Mouse (Mus musculus) kidney, adult 2 months (tissue): ENCODE data around the gene Ncor2. TPM values are rescaled to one million over a fixed set of nuclear protein-coding genes. Genes with fewer than 3 reads are reported as not detected.

Experiments
- DNase-seq: peaks from one replicate; pipeline ENCODE4 v3.0.0; 2021
- H3K27ac ChIP-seq: fragments of 200-500 bp; 2 replicates; pipeline ENCODE4 v1.5.1; 2012; ENCODE audit warnings: low read depth, low read length, control low read depth, inconsistent platforms; ENCODE audit not compliant: insufficient read depth
- H3K27me3 ChIP-seq: fragments of 200-500 bp; replicated peaks from 2 replicates; pipeline ENCODE4 v1.6.1; 2012; ENCODE audit warnings: mild to moderate bottlenecking, moderate library complexity, low read length, inconsistent platforms; ENCODE audit not compliant: control insufficient read depth, insufficient read depth
- H3K36me3 ChIP-seq: fragments of 200-500 bp; 2 replicates; pipeline ENCODE4 v1.6.1; 2012; ENCODE audit warnings: mild to moderate bottlenecking, moderate library complexity, low read length, inconsistent platforms; ENCODE audit not compliant: control insufficient read depth, insufficient read depth
- H3K4me1 ChIP-seq: fragments of 200-500 bp; 2 replicates; pipeline ENCODE4 v1.6.1; 2011; ENCODE audit warnings: low read length; ENCODE audit not compliant: control insufficient read depth, insufficient read depth
- H3K4me3 ChIP-seq: fragments of 200-500 bp; 2 replicates; pipeline ENCODE4 v1.5.1; 2011; ENCODE audit warnings: mild to moderate bottlenecking, low read depth, low read length, control low read depth; ENCODE audit not compliant: insufficient read depth
- CTCF ChIP-seq: fragments of 200-500 bp; conservative IDR thresholded peaks from 2 replicates; pipeline ENCODE4 v1.5.1; 2011; ENCODE audit warnings: low read depth, mild to moderate bottlenecking, control low read depth, low read length, moderate library complexity, mixed read lengths; ENCODE audit not compliant: insufficient read depth, insufficient read length
- POLR2A ChIP-seq: fragments of 200-500 bp; IDR thresholded peaks from one replicate; pipeline ENCODE4 v1.6.1; 2011; ENCODE audit warnings: low read depth, low read length, control low read depth
- WGBS: fragments of 180-500 bp; shearing (Covaris S2); methylation state at CpG from one replicate; pipeline ENCODE4 v1.1.7; 2018; 5-methylcytosine and 5-hydroxymethylcytosine counted together
- polyA plus RNA-seq: library from polyadenylated mRNA; depleted of rRNA; stranded (reverse); fragments of >200 nt; gene quantifications from 2 replicates; pipeline ENCODE4 v1.2.3, GENCODE M21; 2012

Gene Ncor2
- polyA plus RNA-seq, 1 experiment = 38.8 TPM

DNA sequence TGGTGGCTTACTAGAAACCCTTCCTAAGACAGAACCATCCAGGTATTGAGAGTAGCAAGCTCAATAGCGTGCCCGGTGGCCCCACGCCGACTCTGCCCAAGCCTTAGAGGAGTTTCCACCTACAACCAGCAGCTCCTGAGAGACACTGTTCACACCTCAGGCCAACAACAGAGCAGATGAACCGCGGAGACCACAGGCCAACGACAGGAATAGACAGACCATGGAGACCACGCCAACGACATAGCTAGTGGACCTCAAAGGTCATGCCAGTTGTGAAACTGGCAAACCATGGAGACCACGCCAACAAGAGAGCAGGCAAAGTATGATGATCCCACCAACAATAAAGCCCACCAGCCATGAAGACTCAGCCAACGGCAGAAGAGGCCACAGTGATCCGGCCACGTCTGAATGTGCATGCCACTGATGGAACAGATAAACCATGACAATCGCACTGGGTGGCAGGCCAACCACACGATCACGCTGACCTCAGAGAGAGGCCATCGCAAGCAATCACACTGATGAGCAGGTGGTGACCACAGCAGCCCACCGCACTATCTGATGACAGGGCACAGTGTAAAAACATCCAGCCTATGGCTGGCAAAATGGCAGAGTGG is 41.2 kb downstream of the Ncor2 start:
- no peak overlapping the region for H3K27ac ChIP-seq
- H3K4me1 ChIP-seq = peaks cover 58% of the 10 kb centered on the region
- DNase-seq = no peak
- whole genome bisulfite sequencing = 82% methylated on average over 18 of the region's 18 CpGs
- TF ChIP-seq POLR2A = no peak
- no peaks in the 10 kb centered on the region for H3K36me3 ChIP-seq
- H3K4me3 ChIP-seq = no peak overlapping the region
- no peaks in the 10 kb centered on the region for H3K27me3 ChIP-seq

GRCm38 (mm10) chr5:125136996-125137671 is 41.9 kb downstream of the Ncor2 start:
- no peaks in the 10 kb centered on the region for H3K27me3 ChIP-seq
- H3K36me3 ChIP-seq = no peaks in the 10 kb centered on the region
- peak; percentile 62 for DNase-seq
- H3K4me3 ChIP-seq = no peak overlapping the region
- TF ChIP-seq CTCF (no peak), POLR2A (no peak)
- H3K27ac ChIP-seq = no peak overlapping the region
- H3K4me1 ChIP-seq = peaks cover 58% of the 10 kb centered on the region
- 28% methylated on average over 14 of the region's 14 CpGs for WGBS

DNA sequence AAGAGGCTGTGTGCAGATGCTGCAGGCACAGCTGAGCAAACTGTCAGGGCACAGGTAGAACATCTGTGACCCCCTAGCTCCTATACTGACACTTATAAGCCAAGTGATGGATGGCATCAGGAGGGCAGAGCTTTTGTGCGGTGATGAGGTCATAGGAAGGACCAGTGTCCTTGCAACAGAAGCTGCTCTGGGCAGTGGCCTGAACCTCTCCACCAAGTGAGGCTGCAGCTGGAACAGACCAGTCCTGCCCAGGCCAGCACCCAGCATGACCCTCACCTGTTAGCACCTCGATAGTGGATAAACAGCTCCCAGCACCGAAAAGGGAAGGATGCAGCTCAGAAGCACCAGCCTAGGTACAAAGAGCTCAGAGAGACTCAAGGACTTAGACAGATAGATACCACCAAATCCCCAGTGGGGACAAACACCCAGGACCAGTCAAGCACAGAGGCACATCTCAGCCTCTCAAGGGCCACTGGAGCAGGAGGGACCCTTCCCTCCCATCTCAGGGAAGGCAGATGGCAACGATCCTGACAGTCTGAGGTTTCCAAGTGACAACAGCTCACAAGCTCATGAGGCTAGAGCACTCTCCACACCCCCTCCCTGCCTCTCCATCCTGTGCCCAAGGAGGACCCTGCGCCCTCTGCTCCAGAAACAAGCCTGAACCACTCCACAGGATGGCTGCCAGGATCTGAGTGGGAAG is 42.6 kb downstream of the Ncor2 start:
- H3K4me1 ChIP-seq = peaks cover 51% of the 10 kb centered on the region
- H3K27me3 ChIP-seq = no peaks in the 10 kb centered on the region
- no peak for TF ChIP-seq POLR2A
- no peak for TF ChIP-seq CTCF
- H3K36me3 ChIP-seq = no peaks in the 10 kb centered on the region
- H3K27ac ChIP-seq = no peak overlapping the region
- WGBS = 37% methylated on average over 5 of the region's 5 CpGs
- no peak overlapping the region for H3K4me3 ChIP-seq
- peak; percentile 46 for DNase-seq

GRCm38 (mm10) chr5:125134795-125135468 is 44.1 kb downstream of the Ncor2 start:
- no peaks in the 10 kb centered on the region for H3K27me3 ChIP-seq
- TF ChIP-seq POLR2A = no peak
- no peak for TF ChIP-seq CTCF
- no peak overlapping the region for H3K4me3 ChIP-seq
- peak; percentile 82 for DNase-seq
- peak overlapping the region; percentile 4; the same call in 1 of the 2 replicates for H3K27ac ChIP-seq
- peaks cover 45% of the 10 kb centered on the region for H3K4me1 ChIP-seq
- 24% methylated on average over 11 of the region's 11 CpGs for WGBS
- no peaks in the 10 kb centered on the region for H3K36me3 ChIP-seq

GRCm38 (mm10) chr5:125134391-125134790 is 44.6 kb downstream of the Ncor2 start:
- Histone ChIP-seq H3K36me3 (no peaks in the 10 kb centered on the region), H3K27me3 (no peaks in the 10 kb centered on the region), H3K4me3 (no peak overlapping the region), H3K4me1 (peaks cover 43% of the 10 kb centered on the region), H3K27ac (peak overlapping the region; percentile 4; the same call in 1 of the 2 replicates)
- peak; percentile 28 for DNase-seq
- 32% methylated on average over 7 of the region's 7 CpGs for WGBS
- TF ChIP-seq POLR2A (no peak), CTCF (no peak)

GRCm38 (mm10) chr5:125133651-125134050 is 45.4 kb downstream of the Ncor2 start:
- peaks cover 46% of the 10 kb centered on the region for H3K4me1 ChIP-seq
- H3K4me3 ChIP-seq = no peak overlapping the region
- TF ChIP-seq POLR2A (no peak), CTCF (no peak)
- no peak overlapping the region for H3K27ac ChIP-seq
- WGBS = 62% methylated on average over 4 of the region's 4 CpGs
- H3K36me3 ChIP-seq = no peaks in the 10 kb centered on the region
- no peak for DNase-seq
- no peaks in the 10 kb centered on the region for H3K27me3 ChIP-seq
